Mouse (Mus musculus) limb, embryonic 15.5 days (tissue): ENCODE results near the gene Gm44502. TPM values are rescaled to one million over a fixed set of nuclear protein-coding genes. Genes with fewer than 3 reads are reported as not detected.
A peak's percentile ranks its signal among the peaks of the same experiment; 100 is the strongest.

ENCODE experiments used
- ATAC-seq: fragments of 200-750 bp; cut with Nextera tagmentation; 2 replicates; pipeline ENCODE4 v1.8.0; 2017; ENCODE audit warnings: low read depth, moderate TSS enrichment; ENCODE audit not compliant: insufficient number of reproducible peaks, low FRiP score, low TSS enrichment
- H3K27ac ChIP-seq: fragments of 300-500 bp; sonication (generic); 2 replicates; pipeline ENCODE4 v1.5.1; 2015; ENCODE audit warnings: moderate library complexity, mild to moderate bottlenecking, inconsistent platforms
- H3K27me3 ChIP-seq: fragments of 300-500 bp; sonication (generic); 2 replicates; pipeline ENCODE4 v1.6.1; 2015; ENCODE audit warnings: inconsistent platforms
- H3K36me3 ChIP-seq: fragments of 300-500 bp; sonication (generic); 2 replicates; pipeline ENCODE4 v1.6.1; 2015; ENCODE audit warnings: inconsistent platforms
- H3K4me1 ChIP-seq: fragments of 300-500 bp; sonication (generic); 2 replicates; pipeline ENCODE4 v1.6.1; 2015; ENCODE audit warnings: inconsistent platforms
- H3K4me2 ChIP-seq: fragments of 300-500 bp; sonication (generic); 2 replicates; pipeline ENCODE4 v1.6.1; 2015; ENCODE audit warnings: mild to moderate bottlenecking, inconsistent platforms
- H3K4me3 ChIP-seq: fragments of 300-500 bp; sonication (generic); 2 replicates; pipeline ENCODE4 v1.5.1; 2015; ENCODE audit warnings: mild to moderate bottlenecking, inconsistent platforms
- H3K9ac ChIP-seq: fragments of 300-500 bp; sonication (generic); 2 replicates; pipeline ENCODE4 v1.6.1; 2015; ENCODE audit warnings: inconsistent platforms
- H3K9me3 ChIP-seq: fragments of 300-500 bp; sonication (generic); 2 replicates; pipeline ENCODE4 v1.6.1; 2016; ENCODE audit warnings: inconsistent platforms
- WGBS: fragments of 180-500 bp; shearing (Covaris S2); methylation state at CpG from one replicate; pipeline ENCODE4 v1.1.7; 2015; 5-methylcytosine and 5-hydroxymethylcytosine counted together
- polyA plus RNA-seq: library from polyadenylated mRNA; unstranded; fragments of >200 nt; fragmentation: Nextera tagmentation; extraction: Ambion mirVana; gene quantifications from 2 replicates; pipeline ENCODE4 v1.2.1, GENCODE M21; 2015

The Gm44502 gene
- polyA plus RNA-seq, 1 experiment from 2014 or later = not detected

GRCm38 (mm10) chr15:89373762-89374248 is 55.7 kb downstream of the Gm44502 start, which contains the start of gene Sco2:
Sco2 (minus strand) TSS chr15:89373846.
- peak within 1 kb of the TSS; percentile 89 for H3K27ac ChIP-seq
- peak within 1 kb of the TSS; percentile 70 for H3K4me3 ChIP-seq
- peak; percentile 58; the same call in 1 of the 2 replicates for ATAC-seq
- H3K9ac ChIP-seq = peak within 1 kb of the TSS; percentile 71
- H3K27me3 ChIP-seq = peaks cover 32% of the 10 kb centered on the region
- peaks cover 35% of the 10 kb centered on the region for H3K4me1 ChIP-seq
- peak within 1 kb of the TSS; percentile 90 for H3K4me2 ChIP-seq
- no peaks in the 10 kb centered on the region for H3K9me3 ChIP-seq
- H3K36me3 ChIP-seq = peaks cover 38% of the 10 kb centered on the region
- WGBS = under 1% methylated on average over 42 of the region's 42 CpGs

GRCm38 (mm10) chr15:89373027-89373761 is 56.3 kb downstream of the Gm44502 start:
- Histone ChIP-seq H3K27me3 (peaks cover 26% of the 10 kb centered on the region), H3K4me2 (peak overlapping the region; percentile 90), H3K4me3 (peak overlapping the region; percentile 70), H3K9ac (peak overlapping the region; percentile 71), H3K9me3 (no peaks in the 10 kb centered on the region), H3K36me3 (peaks cover 45% of the 10 kb centered on the region), H3K27ac (peak overlapping the region; percentile 89), H3K4me1 (peaks cover 29% of the 10 kb centered on the region)
- peak; percentile 74 for ATAC-seq
- under 1% methylated on average over 35 of the region's 35 CpGs for WGBS

- Histone ChIP-seq H3K36me3 (peaks cover 51% of the 10 kb centered on the region), H3K9ac (no peak overlapping the region), H3K27ac (no peak overlapping the region), H3K4me1 (peaks cover 23% of the 10 kb centered on the region), H3K4me2 (peak overlapping the region; percentile 90; the same call in 1 of the 2 replicates), H3K27me3 (peaks cover 20% of the 10 kb centered on the region), H3K9me3 (no peaks in the 10 kb centered on the region), H3K4me3 (peak overlapping the region; percentile 70; the same call in 1 of the 2 replicates)
- ATAC-seq = no peak
- WGBS = 82% methylated on average over 7 of the region's 7 CpGs
These were observed 57.0 kb downstream of the Gm44502 start for GRCm38 (mm10) chr15:89372536-89372935.

- H3K4me3 ChIP-seq = no peak overlapping the region
- H3K27ac ChIP-seq = no peak overlapping the region
- peaks cover 56% of the 10 kb centered on the region for H3K36me3 ChIP-seq
- no peak overlapping the region for H3K4me2 ChIP-seq
- H3K9ac ChIP-seq = no peak overlapping the region
- peaks cover 15% of the 10 kb centered on the region for H3K27me3 ChIP-seq
- H3K9me3 ChIP-seq = no peaks in the 10 kb centered on the region
- no peak for ATAC-seq
- H3K4me1 ChIP-seq = peaks cover 20% of the 10 kb centered on the region
- 85% methylated on average over 13 of the region's 13 CpGs for WGBS
These were observed 57.4 kb downstream of the Gm44502 start for GRCm38 (mm10) chr15:89372068-89372467.

Other genes with a start within 250 kb of the Gm44502 start
- 144 and 149 TPM in 2 replicates for gene Plxnb2, start 248.9 kb downstream of the Gm44502 start, polyA plus RNA-seq
- 12.4 and 13.0 TPM in 2 replicates for gene Dennd6b, start 233.2 kb downstream of the Gm44502 start, polyA plus RNA-seq
- gene Ppp6r2, start 218.1 kb downstream of the Gm44502 start, polyA plus RNA-seq = 24.5 and 25.0 TPM in 2 replicates
- gene Sbf1, start 114.4 kb downstream of the Gm44502 start, polyA plus RNA-seq = 50.9 and 55.3 TPM in 2 replicates
- gene Adm2, start 107.0 kb downstream of the Gm44502 start, polyA plus RNA-seq = 1.6 and 1.9 TPM in 2 replicates
- not detected in 2 replicates for gene Miox, start 95.3 kb downstream of the Gm44502 start, polyA plus RNA-seq
- gene Lmf2, start 74.0 kb downstream of the Gm44502 start, polyA plus RNA-seq = 67.8 and 77.2 TPM in 2 replicates
- gene Ncaph2, start 74.0 kb downstream of the Gm44502 start, polyA plus RNA-seq = 151 and 161 TPM in 2 replicates
- gene Sco2, start 55.9 kb downstream of the Gm44502 start, polyA plus RNA-seq = 5.5 and 5.6 TPM in 2 replicates
- 1.0 and 1.6 TPM in 2 replicates for gene Tymp, start 52.7 kb downstream of the Gm44502 start, polyA plus RNA-seq
- 0.42 and 0.56 TPM in 2 replicates for gene Odf3b, start 50.4 kb downstream of the Gm44502 start, polyA plus RNA-seq
- gene Klhdc7b, start 44.8 kb downstream of the Gm44502 start, polyA plus RNA-seq = not detected in 2 replicates
- not detected in 2 replicates for gene Syce3, start 19.2 kb downstream of the Gm44502 start, polyA plus RNA-seq
- 0.91 and 6.1 TPM in 2 replicates for gene Cpt1b, start 3.8 kb downstream of the Gm44502 start, polyA plus RNA-seq
- gene C730034F03Rik, start 107 bp downstream of the Gm44502 start, polyA plus RNA-seq = 2.1 and 3.5 TPM in 2 replicates
- gene Chkb, start 212 bp upstream of the Gm44502 start, polyA plus RNA-seq = 53.0 and 55.5 TPM in 2 replicates
- 0.63 and 0.82 TPM in 2 replicates for gene Mapk8ip2, start 24.2 kb upstream of the Gm44502 start, polyA plus RNA-seq
- 27.6 and 31.7 TPM in 2 replicates for gene Arsa, start 47.7 kb upstream of the Gm44502 start, polyA plus RNA-seq
- 1.2 and 1.7 TPM in 2 replicates for gene Shank3, start 69.9 kb upstream of the Gm44502 start, polyA plus RNA-seq
- gene Acr, start 138.6 kb upstream of the Gm44502 start, polyA plus RNA-seq = 0.22 TPM in 1 of 2 replicates, not detected in the other
- 38.0 and 38.4 TPM in 2 replicates for gene Rabl2, start 162.2 kb upstream of the Gm44502 start, polyA plus RNA-seq